29 mouse cellular contexts compared by ENCODE assay signal in the genomic region with DNA sequence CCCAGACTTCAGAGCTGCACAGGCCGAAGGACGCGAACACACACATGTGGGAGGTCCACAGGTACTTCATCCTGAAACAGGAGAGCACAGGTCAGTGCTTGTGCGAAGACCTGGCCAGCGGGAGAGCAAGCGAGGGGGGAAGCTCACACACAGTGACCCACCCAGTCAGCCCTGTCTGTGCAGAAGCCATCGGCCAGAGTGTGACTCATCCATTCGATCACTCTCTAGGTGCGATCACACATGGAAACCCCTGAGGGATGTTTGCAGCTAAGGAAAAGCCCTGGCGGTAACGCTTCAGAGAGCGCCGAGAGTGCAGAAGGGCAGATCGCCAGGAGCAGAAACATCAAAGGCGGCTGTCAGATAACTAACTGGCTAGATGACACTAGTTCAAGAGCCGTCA. TPM values are rescaled to one million over a fixed set of nuclear protein-coding genes. Genes with fewer than 3 reads are reported as not detected.
A peak's percentile ranks its signal among the peaks of the same experiment; 100 is the strongest.
DNase-seq lines count a peak whose midpoint lies in the region; ATAC-seq lines count a peak whose summit lies in the region.
"Had no signal": no experiment of that assay in that cellular context is flagged by ENCODE, and none has a peak within 500 bp of the region (broad histone marks: within the 10 kb centered on the region; RNA-seq: fewer than 3 reads in every experiment).

No protein-coding gene starts in this region.

- no peak for DNase-seq in heart, embryonic 10.5 days (ENCODE audit: low spot score)
- no peak for DNase-seq in kidney, adult 18-20 months
- peak; percentile 34 for DNase-seq in kidney, postnatal 10 days
- DNase-seq in kidney, postnatal 4 days: peak; percentile 17 to 45
- no peak for DNase-seq in gastrocnemius, adult 18-20 months (ENCODE audit: low spot score)
- DNase-seq: adrenal gland, adult 2 months; adrenal gland, postnatal 14 days; B cell, adult 2 months; cerebellum, adult 11 months; cerebellum, adult 8-10 months; cerebellum, postnatal 10 days; cerebellum, postnatal 36 days; gastrocnemius, postnatal 10 days; gastrocnemius, postnatal 36 days; heart, adult 2 months; heart, postnatal 10 days; heart, postnatal 36 days had no signal

- 65% methylated on average over 16 of the region's 16 CpGs for WGBS in heart, embryonic 16.5 days
- 72% methylated on average over 16 of the region's 16 CpGs for WGBS in heart, embryonic 10.5 days
- 52% methylated on average over 16 of the region's 16 CpGs for WGBS in kidney, embryonic 15.5 days
- 93% methylated on average over 16 of the region's 16 CpGs for WGBS in forebrain, embryonic 12.5 days

- no peak overlapping the region for H3K27ac ChIP-seq in heart, embryonic 16.5 days (ENCODE audit: low read length)
- H3K27ac ChIP-seq in heart, embryonic 10.5 days: no peak overlapping the region
- no peak overlapping the region for H3K27ac ChIP-seq in kidney, embryonic 15.5 days
- no peak overlapping the region for H3K27ac ChIP-seq in forebrain, embryonic 12.5 days
- H3K27ac ChIP-seq: embryonic facial prominence, embryonic 12.5 days; embryonic facial prominence, embryonic 15.5 days; forebrain, embryonic 15.5 days; heart, adult 2 months; hindbrain, embryonic 10.5 days; hindbrain, embryonic 13.5 days had no signal

- H3K4me2 ChIP-seq in heart, embryonic 16.5 days (ENCODE audit: low read depth, low read length): no peak overlapping the region
- H3K4me2 ChIP-seq in kidney, embryonic 15.5 days: peak overlapping the region; percentile 15; the same call in 1 of the 2 replicates
- H3K4me2 ChIP-seq in forebrain, embryonic 12.5 days: no peak overlapping the region
- H3K4me2 ChIP-seq: embryonic facial prominence, embryonic 12.5 days; embryonic facial prominence, embryonic 15.5 days; forebrain, embryonic 15.5 days; heart, embryonic 11.5 days; hindbrain, embryonic 13.5 days had no signal

- no peak overlapping the region for H3K4me3 ChIP-seq in heart, embryonic 16.5 days (ENCODE audit: low read length)
- H3K4me3 ChIP-seq in heart, embryonic 10.5 days: no peak overlapping the region
- no peak overlapping the region for H3K4me3 ChIP-seq in kidney, embryonic 15.5 days (replicated peaks)
- H3K4me3 ChIP-seq in forebrain, embryonic 12.5 days (replicated peaks): no peak overlapping the region
- H3K4me3 ChIP-seq: embryonic facial prominence, embryonic 12.5 days; embryonic facial prominence, embryonic 15.5 days; forebrain, embryonic 15.5 days; heart, adult 2 months; hindbrain, embryonic 10.5 days; hindbrain, embryonic 13.5 days had no signal

- ATAC-seq in heart, embryonic 16.5 days (replicated peaks; ENCODE audit: extremely low read depth, insufficient read depth, low FRiP score): peak; percentile 37; the same call in 1 of the 2 replicates
- peak; percentile 56 for ATAC-seq in kidney, embryonic 15.5 days (replicated peaks; ENCODE audit: low FRiP score)
- no peak for ATAC-seq in forebrain, embryonic 12.5 days (ENCODE audit: low FRiP score)
- ATAC-seq: forebrain, embryonic 15.5 days; hindbrain, embryonic 16.5 days had no signal

- peaks cover 7% of the 10 kb centered on the region; the same call in 1 of the 2 replicates for H3K36me3 ChIP-seq in heart, embryonic 16.5 days (ENCODE audit: control insufficient read depth, insufficient read depth)
- peaks cover 20% of the 10 kb centered on the region for H3K36me3 ChIP-seq in heart, embryonic 10.5 days
- peaks cover 48% of the 10 kb centered on the region for H3K36me3 ChIP-seq in kidney, embryonic 15.5 days
- peaks cover 54% of the 10 kb centered on the region for H3K36me3 ChIP-seq in forebrain, embryonic 12.5 days (replicated peaks)

- no peak overlapping the region for H3K9ac ChIP-seq in heart, embryonic 16.5 days (ENCODE audit: low read length)
- no peak overlapping the region for H3K9ac ChIP-seq in kidney, embryonic 15.5 days
- H3K9ac ChIP-seq in forebrain, embryonic 12.5 days: no peak overlapping the region
- H3K9ac ChIP-seq: embryonic facial prominence, embryonic 12.5 days; embryonic facial prominence, embryonic 15.5 days; forebrain, embryonic 15.5 days; hindbrain, embryonic 13.5 days had no signal

- H3K4me1 ChIP-seq in heart, embryonic 16.5 days (ENCODE audit: control insufficient read depth, insufficient read depth, low read length): no peaks in the 10 kb centered on the region
- H3K4me1 ChIP-seq in heart, embryonic 10.5 days: no peaks in the 10 kb centered on the region
- peaks cover 5% of the 10 kb centered on the region; the same call in 1 of the 2 replicates for H3K4me1 ChIP-seq in kidney, embryonic 15.5 days
- H3K4me1 ChIP-seq in forebrain, embryonic 12.5 days: no peaks in the 10 kb centered on the region
- H3K4me1 ChIP-seq: embryonic facial prominence, embryonic 12.5 days; embryonic facial prominence, embryonic 15.5 days; forebrain, embryonic 15.5 days; hindbrain, embryonic 10.5 days; hindbrain, embryonic 13.5 days had no signal

- H3K9me3 ChIP-seq in heart, embryonic 16.5 days (replicated peaks; ENCODE audit: control insufficient read depth, low read length): no peaks in the 10 kb centered on the region
- H3K9me3 ChIP-seq in heart, embryonic 10.5 days: no peaks in the 10 kb centered on the region
- no peaks in the 10 kb centered on the region for H3K9me3 ChIP-seq in kidney, embryonic 15.5 days (replicated peaks)
- no peaks in the 10 kb centered on the region for H3K9me3 ChIP-seq in forebrain, embryonic 12.5 days
- H3K9me3 ChIP-seq: embryonic facial prominence, embryonic 12.5 days; embryonic facial prominence, embryonic 15.5 days; forebrain, embryonic 15.5 days; G1E; hindbrain, embryonic 10.5 days; hindbrain, embryonic 13.5 days had no signal

- no peaks in the 10 kb centered on the region for H3K27me3 ChIP-seq in heart, embryonic 16.5 days (ENCODE audit: control insufficient read depth, insufficient read depth, low read length)
- no peaks in the 10 kb centered on the region for H3K27me3 ChIP-seq in heart, embryonic 10.5 days (ENCODE audit: insufficient read depth, poor library complexity, severe bottlenecking)
- H3K27me3 ChIP-seq in kidney, embryonic 15.5 days: no peaks in the 10 kb centered on the region
- no peaks in the 10 kb centered on the region for H3K27me3 ChIP-seq in forebrain, embryonic 12.5 days
- H3K27me3 ChIP-seq: CH12.LX; embryonic facial prominence, embryonic 12.5 days; embryonic facial prominence, embryonic 15.5 days; forebrain, embryonic 15.5 days; hindbrain, embryonic 13.5 days had no signal

RNA-seq across cellular contexts. Expression of a gene that starts 46.2 kb away (rescaled TPM):
- 12.3 and 13.5 TPM in 2 replicates for polyA plus RNA-seq in heart, embryonic 16.5 days (2015; fragmentation: Nextera tagmentation; extraction: Ambion mirVana)
- polyA plus RNA-seq in heart, embryonic 10.5 days (2016; fragmentation: Nextera tagmentation; extraction: Ambion mirVana): 14.3 and 23.8 TPM in 2 replicates
- 26.1 and 26.9 TPM in 2 replicates for polyA plus RNA-seq in kidney, embryonic 15.5 days (2015; fragmentation: Nextera tagmentation; extraction: Ambion mirVana)
- 40.4 and 42.5 TPM in 2 replicates for polyA plus RNA-seq in forebrain, embryonic 12.5 days (2016; fragmentation: Nextera tagmentation; extraction: Ambion mirVana)
- 1 to 10 TPM; 5.8 to 6.8 TPM for total RNA-seq in gastrocnemius, adult 18-20 months (2021)

Comparison
In these comparisons a context has a peak if more than half of its experiments do, and no peak if none do; other contexts are left out.
1. DNase-seq: peak in kidney, postnatal 10 days (single experiment) and kidney, postnatal 4 days (2 of 2); none in heart, embryonic 10.5 days (single experiment), kidney, adult 18-20 months (single experiment) and gastrocnemius, adult 18-20 months (single experiment).